16 mouse cellular contexts compared by ENCODE assay signal in the genomic region with DNA sequence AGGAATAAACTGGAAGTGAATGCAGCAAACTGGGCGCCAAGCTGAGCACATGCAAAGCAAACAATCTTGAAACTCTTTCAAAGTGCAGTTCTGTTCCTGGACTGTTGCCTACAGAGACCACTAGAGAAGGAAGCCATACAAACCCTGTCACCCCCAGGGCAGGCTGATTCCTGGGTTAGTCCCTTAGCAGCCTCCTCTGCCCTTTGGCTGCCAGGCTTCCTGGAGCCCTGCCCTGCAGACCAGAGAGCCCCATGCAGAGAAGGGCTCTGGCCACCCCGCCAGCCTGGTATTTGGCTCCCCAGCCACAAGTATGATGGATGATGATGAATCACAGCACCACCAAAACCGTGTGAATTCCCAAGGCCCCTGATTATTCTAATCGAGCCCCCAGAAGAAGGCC.
DNase-seq lines count a peak whose midpoint lies in the region; ATAC-seq and TF ChIP-seq lines count a peak whose summit lies in the region.
"Had no signal": no experiment of that assay in that cellular context is flagged by ENCODE, and none has a peak within 500 bp of the region (broad histone marks: within the 10 kb centered on the region; RNA-seq: fewer than 3 reads in every experiment).

No protein-coding gene starts in this region.

- no peak for TF ChIP-seq POLR2A in lung, adult 2 months (IDR thresholded peaks at IDR 0.05; ENCODE audit: borderline replicate concordance, extremely low read depth, low read depth, low read length)

- 64% methylated on average over 4 of the region's 4 CpGs for WGBS in forebrain, embryonic 10.5 days
- 60% methylated on average over 4 of the region's 4 CpGs for WGBS in forebrain, embryonic 11.5 days
- 28% methylated on average over 4 of the region's 4 CpGs for WGBS in lung, embryonic 14.5 days
- 38% methylated on average over 4 of the region's 4 CpGs for whole genome bisulfite sequencing in lung, adult 2 months
- 51% methylated on average over 4 of the region's 4 CpGs for WGBS in embryonic facial prominence, embryonic 10.5 days

- H3K9ac ChIP-seq in forebrain, embryonic 11.5 days (ENCODE audit: low read length), result no peak overlapping the region
- H3K9ac ChIP-seq in lung, embryonic 14.5 days, result no peak overlapping the region
- H3K9ac ChIP-seq: embryonic facial prominence, embryonic 12.5 days; forebrain, embryonic 15.5 days; neural tube, embryonic 15.5 days had no signal

- no peaks in the 10 kb centered on the region for H3K9me3 ChIP-seq in forebrain, embryonic 10.5 days
- H3K9me3 ChIP-seq in forebrain, embryonic 11.5 days (ENCODE audit: control insufficient read depth, low read length), result no peaks in the 10 kb centered on the region
- H3K9me3 ChIP-seq in lung, embryonic 14.5 days (ENCODE audit: low read depth, low read length), result no peaks in the 10 kb centered on the region
- H3K9me3 ChIP-seq in embryonic facial prominence, embryonic 10.5 days, result no peaks in the 10 kb centered on the region
- H3K9me3 ChIP-seq: embryonic facial prominence, embryonic 12.5 days; forebrain, embryonic 15.5 days; neural tube, embryonic 15.5 days had no signal

- no peak for ATAC-seq in forebrain, embryonic 11.5 days (replicated peaks; ENCODE audit: low FRiP score)
- ATAC-seq in lung, embryonic 14.5 days (ENCODE audit: insufficient read depth), result no peak
- ATAC-seq: CD4-positive, CD25-positive, alpha-beta regulatory T cell, adult 4 months; forebrain, embryonic 15.5 days had no signal

- peaks cover 27% of the 10 kb centered on the region for H3K4me1 ChIP-seq in forebrain, embryonic 10.5 days
- no peaks in the 10 kb centered on the region for H3K4me1 ChIP-seq in forebrain, embryonic 11.5 days (replicated peaks; ENCODE audit: control insufficient read depth, insufficient read depth, low read length)
- H3K4me1 ChIP-seq in lung, embryonic 14.5 days (ENCODE audit: insufficient read depth), result peaks cover 15% of the 10 kb centered on the region
- no peaks in the 10 kb centered on the region; the same call in 1 of the 2 replicates for H3K4me1 ChIP-seq in lung, adult 2 months (ENCODE audit: control insufficient read depth, insufficient read depth, low read length)
- H3K4me1 ChIP-seq in embryonic facial prominence, embryonic 10.5 days, result peaks cover 32% of the 10 kb centered on the region
- H3K4me1 ChIP-seq: forebrain, embryonic 15.5 days; neural tube, embryonic 15.5 days had no signal

- DNase-seq in forebrain, embryonic 10.5 days (ENCODE audit: extremely low spot score, low spot score), result no peak
- no peak for DNase-seq in forebrain, embryonic 11.5 days (ENCODE audit: low spot score)
- peak; percentile 54 for DNase-seq in lung, embryonic 14.5 days
- DNase-seq in lung, adult 2 months, result no peak
- DNase-seq in embryonic facial prominence, embryonic 10.5 days (ENCODE audit: low spot score), result no peak
- peak; percentile 11 for DNase-seq in lung, postnatal 14 days
- DNase-seq in retina, postnatal 1 day, result no peak
- DNase-seq in right cerebral cortex, postnatal 36 days (ENCODE audit: low spot score in 2 of 2), result no peak
- DNase-seq: cerebellum, adult 9-11 months; gastrocnemius, postnatal 36 days; kidney, adult 11 months; right cerebral cortex, postnatal 14 days had no signal

- H3K36me3 ChIP-seq in forebrain, embryonic 10.5 days (replicated peaks), result no peaks in the 10 kb centered on the region
- H3K36me3 ChIP-seq in forebrain, embryonic 11.5 days (ENCODE audit: control insufficient read depth, insufficient read depth, low read length), result no peaks in the 10 kb centered on the region
- H3K36me3 ChIP-seq in lung, embryonic 14.5 days (ENCODE audit: insufficient read depth), result no peaks in the 10 kb centered on the region
- no peaks in the 10 kb centered on the region for H3K36me3 ChIP-seq in embryonic facial prominence, embryonic 10.5 days (replicated peaks)
- H3K36me3 ChIP-seq: embryonic facial prominence, embryonic 12.5 days; forebrain, embryonic 15.5 days; neural tube, embryonic 15.5 days had no signal

- no peak for TF ChIP-seq CTCF in lung, embryonic 14.5 days (IDR thresholded peaks at IDR 0.05; ENCODE audit: low read depth)
- no peak for TF ChIP-seq CTCF in lung, adult 2 months (IDR thresholded peaks at IDR 0.05; ENCODE audit: insufficient read depth, low read length)

- H3K27me3 ChIP-seq in forebrain, embryonic 10.5 days (ENCODE audit: poor library complexity, severe bottlenecking), result no peaks in the 10 kb centered on the region
- H3K27me3 ChIP-seq in forebrain, embryonic 11.5 days (ENCODE audit: control insufficient read depth, insufficient read depth, low read length), result no peaks in the 10 kb centered on the region
- H3K27me3 ChIP-seq in lung, embryonic 14.5 days (ENCODE audit: insufficient read depth, low read length), result no peaks in the 10 kb centered on the region
- H3K27me3 ChIP-seq in embryonic facial prominence, embryonic 10.5 days (replicated peaks; ENCODE audit: low read depth, poor library complexity, severe bottlenecking), result no peaks in the 10 kb centered on the region
- H3K27me3 ChIP-seq: embryonic facial prominence, embryonic 12.5 days; forebrain, embryonic 15.5 days; neural tube, embryonic 15.5 days had no signal

- 0 out of 2 replicates have a peak overlapping the region, but pooled peaks have one; percentile 48 for H3K27ac ChIP-seq in forebrain, embryonic 10.5 days
- no peak overlapping the region for H3K27ac ChIP-seq in forebrain, embryonic 11.5 days (ENCODE audit: low read depth, low read length)
- H3K27ac ChIP-seq in lung, embryonic 14.5 days (ENCODE audit: low read depth), result peak overlapping the region; percentile 59; the same call in 1 of the 2 replicates
- H3K27ac ChIP-seq in embryonic facial prominence, embryonic 10.5 days (replicated peaks), result peak overlapping the region; percentile 5; the same call in 1 of the 2 replicates
- H3K27ac ChIP-seq: embryonic facial prominence, embryonic 12.5 days; forebrain, embryonic 15.5 days; neural tube, embryonic 15.5 days had no signal

- H3K4me3 ChIP-seq in forebrain, embryonic 10.5 days, result no peak overlapping the region
- no peak overlapping the region for H3K4me3 ChIP-seq in forebrain, embryonic 11.5 days (ENCODE audit: low read depth, low read length)
- no peak overlapping the region for H3K4me3 ChIP-seq in lung, embryonic 14.5 days (ENCODE audit: low read depth, low read length)
- no peak overlapping the region for H3K4me3 ChIP-seq in lung, adult 2 months (replicated peaks; ENCODE audit: extremely low read depth, low read depth, low read length)
- H3K4me3 ChIP-seq in embryonic facial prominence, embryonic 10.5 days, result no peak overlapping the region
- H3K4me3 ChIP-seq: embryonic facial prominence, embryonic 12.5 days; forebrain, embryonic 15.5 days; neural tube, embryonic 15.5 days had no signal

- no peak overlapping the region for H3K4me2 ChIP-seq in forebrain, embryonic 11.5 days (ENCODE audit: low read depth, low read length, severe bottlenecking)
- H3K4me2 ChIP-seq in lung, embryonic 14.5 days, result no peak overlapping the region
- H3K4me2 ChIP-seq: embryonic facial prominence, embryonic 12.5 days; forebrain, embryonic 15.5 days; neural tube, embryonic 15.5 days had no signal

Comparison
In these comparisons a context has a peak if more than half of its experiments do, and no peak if none do; other contexts are left out.
1. DNase-seq: peak in lung, embryonic 14.5 days (single experiment) and lung, postnatal 14 days (single experiment); none in forebrain, embryonic 10.5 days (single experiment), forebrain, embryonic 11.5 days (single experiment), lung, adult 2 months (single experiment), embryonic facial prominence, embryonic 10.5 days (single experiment), retina, postnatal 1 day (single experiment) and right cerebral cortex, postnatal 36 days (0 of 2).